Mouse (Mus musculus) ES-E14 (cell line): ENCODE measurements at regions not wholly inside any gene's neighbourhood (a gene's known extent, or its start where the extent isn't known, plus 50 kb on each side); places are given as distances from the start of the nearest gene placed in this dataset.

Experiments
- CHD2 ChIP-seq: IDR thresholded peaks from 2 replicates; pipeline ENCODE4 v1.6.1; 2014; ENCODE audit warnings: mild to moderate bottlenecking, low read depth, low read length, inconsistent platforms
- HCFC1 ChIP-seq: IDR thresholded peaks from 2 replicates; pipeline ENCODE4 v1.6.1; 2012; ENCODE audit warnings: low read length, inconsistent platforms, borderline replicate concordance; ENCODE audit not compliant: insufficient read depth
- MAFK ChIP-seq: IDR thresholded peaks from 2 replicates; pipeline ENCODE4 v1.6.1; 2014; ENCODE audit warnings: mild to moderate bottlenecking, low read depth, low read length, inconsistent platforms; ENCODE audit not compliant: insufficient read depth
- ZC3H11A ChIP-seq: IDR thresholded peaks from 2 replicates; pipeline ENCODE4 v1.6.1; 2012; ENCODE audit warnings: low read depth, mild to moderate bottlenecking, inconsistent platforms, low read length, borderline replicate concordance

DNA sequence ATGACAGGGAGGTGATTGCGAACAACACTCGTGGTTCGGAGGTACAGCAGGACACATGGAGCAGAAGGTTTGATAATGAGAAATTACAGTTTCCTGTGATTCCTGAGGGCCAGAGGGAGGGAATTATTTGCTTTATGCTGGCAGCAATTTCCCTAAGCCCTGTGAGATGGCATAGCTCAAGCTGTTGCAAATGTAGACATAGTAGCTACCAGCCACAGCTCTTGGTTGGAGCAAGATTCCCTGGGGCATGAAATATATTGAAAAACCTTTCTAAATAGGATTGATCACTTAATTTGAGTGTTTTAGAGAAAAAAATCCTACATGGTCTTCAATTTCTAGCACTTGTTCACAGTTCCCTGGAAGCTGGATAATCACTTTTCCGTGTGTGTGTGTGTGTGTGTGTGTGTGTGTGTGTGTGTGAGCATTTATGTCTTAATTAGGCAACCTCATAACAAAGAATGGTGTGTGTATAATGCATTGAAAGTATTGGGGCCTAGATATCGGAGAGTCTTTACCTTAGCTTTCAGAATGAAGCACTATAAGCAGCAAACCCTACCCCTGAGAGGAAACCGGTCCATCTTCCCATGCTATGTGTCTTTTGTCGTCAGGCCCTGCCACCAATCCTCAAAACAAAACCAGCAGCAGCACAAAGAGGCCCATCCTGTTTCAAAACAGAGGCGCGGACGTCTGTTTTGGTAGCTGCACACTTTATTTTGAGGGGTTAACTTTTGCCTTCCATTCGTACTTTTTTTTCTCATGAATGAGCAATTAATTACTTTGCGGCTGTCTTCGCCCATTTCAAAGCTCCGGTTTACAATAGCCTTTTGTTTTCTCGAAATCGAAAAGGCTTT is 172.7 kb upstream of the G2e3 start:
- TF ChIP-seq ZC3H11A (no peak), HCFC1 (no peak), MAFK (no peak), CHD2 (no peak)
